Comparison of ENCODE assay signal across 27 mouse cellular contexts in the genomic region with DNA sequence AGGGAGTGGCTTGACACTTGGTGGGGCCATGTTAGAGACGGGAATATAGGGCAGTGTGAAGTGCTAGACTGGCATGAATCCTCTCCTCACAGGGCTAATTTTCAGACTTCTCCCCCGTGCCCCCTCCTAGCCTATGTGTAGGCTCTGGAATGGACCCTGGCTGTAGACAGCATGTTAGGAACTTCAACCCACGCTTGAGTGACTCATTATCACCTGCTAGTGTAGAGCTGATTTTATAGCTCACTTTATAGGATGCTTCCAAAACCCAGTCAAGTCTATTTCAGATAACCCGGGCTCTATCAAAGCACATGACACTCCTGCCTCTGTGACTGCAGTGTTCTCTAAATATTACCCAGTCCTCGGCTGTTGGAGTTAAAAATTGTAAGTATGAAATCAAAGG. TPM values are rescaled to one million over a fixed set of nuclear protein-coding genes. Genes with fewer than 3 reads are reported as not detected.
"Had no signal": no experiment of that assay in that cellular context is flagged by ENCODE, and none has a peak within 500 bp of the region (broad histone marks: within the 10 kb centered on the region; RNA-seq: fewer than 3 reads in every experiment).

No protein-coding gene starts in this region.

- DNase-seq: gastrocnemius, adult 2 months; gastrocnemius, postnatal 10 days; gastrocnemius, postnatal 25 days; heart, postnatal 10 days; heart, postnatal 4 days; kidney, adult 11 months; kidney, adult 2 months; kidney, adult 9 months; kidney, postnatal 14 days; kidney, postnatal 36 days; layer of hippocampus, adult 9-11 months; layer of hippocampus, postnatal 36 days; left cerebral cortex, postnatal 4 days had no signal

- H3K27ac ChIP-seq: gastrocnemius, adult 2 months; heart, embryonic 10.5 days; hindbrain, embryonic 10.5 days; hindbrain, embryonic 12.5 days; hindbrain, embryonic 15.5 days; hindbrain, postnatal 0 days; kidney, embryonic 15.5 days; kidney, postnatal 0 days; limb, embryonic 13.5 days; limb, embryonic 15.5 days; liver, embryonic 12.5 days; liver, embryonic 14.5 days had no signal

- H3K4me3 ChIP-seq: gastrocnemius, adult 2 months; heart, embryonic 10.5 days; heart, embryonic 12.5 days; hindbrain, embryonic 10.5 days; hindbrain, embryonic 12.5 days; hindbrain, embryonic 15.5 days; kidney, embryonic 15.5 days; limb, embryonic 13.5 days; limb, embryonic 15.5 days; liver, embryonic 12.5 days had no signal

- H3K4me1 ChIP-seq: hindbrain, embryonic 10.5 days; hindbrain, embryonic 12.5 days; hindbrain, embryonic 15.5 days; liver, embryonic 12.5 days had no signal

- H3K9me3 ChIP-seq: heart, embryonic 10.5 days; heart, embryonic 12.5 days; hindbrain, embryonic 10.5 days; hindbrain, embryonic 12.5 days; hindbrain, embryonic 15.5 days; kidney, embryonic 15.5 days; limb, embryonic 13.5 days; limb, embryonic 15.5 days; liver, embryonic 12.5 days had no signal

- ATAC-seq: hindbrain, postnatal 0 days; intestine, embryonic 16.5 days; liver, embryonic 12.5 days had no signal

- H3K27me3 ChIP-seq: heart, embryonic 12.5 days; hindbrain, embryonic 12.5 days; hindbrain, embryonic 15.5 days; kidney, embryonic 15.5 days; limb, embryonic 13.5 days; limb, embryonic 15.5 days; liver, embryonic 12.5 days had no signal

- H3K4me2 ChIP-seq: heart, embryonic 12.5 days; hindbrain, embryonic 12.5 days; hindbrain, embryonic 15.5 days; kidney, embryonic 15.5 days; limb, embryonic 13.5 days; limb, embryonic 15.5 days; liver, embryonic 12.5 days had no signal

- H3K36me3 ChIP-seq: heart, embryonic 10.5 days; heart, embryonic 12.5 days; hindbrain, embryonic 10.5 days; hindbrain, embryonic 12.5 days; hindbrain, embryonic 15.5 days; kidney, embryonic 15.5 days; limb, embryonic 13.5 days; limb, embryonic 15.5 days; liver, embryonic 12.5 days had no signal

- H3K9ac ChIP-seq: heart, embryonic 12.5 days; hindbrain, embryonic 12.5 days; hindbrain, embryonic 15.5 days; kidney, embryonic 15.5 days; limb, embryonic 13.5 days; limb, embryonic 15.5 days; liver, embryonic 12.5 days; liver, embryonic 14.5 days had no signal

RNA-seq across cellular contexts. Expression of a gene that starts 18.2 kb away (rescaled TPM):
- total RNA-seq: gastrocnemius, adult 2 months; gastrocnemius, postnatal 25 days; granulocyte monocyte progenitor cell, adult 5-6 weeks; hindbrain, postnatal 0 days had no signal
- polyA plus RNA-seq: hindbrain, embryonic 15.5 days; limb, embryonic 15.5 days; liver, embryonic 12.5 days; liver, embryonic 14.5 days had no signal
